Mouse (Mus musculus): Measurements from ENCODE around the gene Mvk. TPM values are rescaled to one million over a fixed set of nuclear protein-coding genes. Genes with fewer than 3 reads are reported as not detected.
A peak's percentile ranks its signal among the peaks of the same experiment; 100 is the strongest.

Mvk gene
- polyA plus RNA-seq, 1 experiment from 2014 or later, result 30.4 TPM

DNA sequence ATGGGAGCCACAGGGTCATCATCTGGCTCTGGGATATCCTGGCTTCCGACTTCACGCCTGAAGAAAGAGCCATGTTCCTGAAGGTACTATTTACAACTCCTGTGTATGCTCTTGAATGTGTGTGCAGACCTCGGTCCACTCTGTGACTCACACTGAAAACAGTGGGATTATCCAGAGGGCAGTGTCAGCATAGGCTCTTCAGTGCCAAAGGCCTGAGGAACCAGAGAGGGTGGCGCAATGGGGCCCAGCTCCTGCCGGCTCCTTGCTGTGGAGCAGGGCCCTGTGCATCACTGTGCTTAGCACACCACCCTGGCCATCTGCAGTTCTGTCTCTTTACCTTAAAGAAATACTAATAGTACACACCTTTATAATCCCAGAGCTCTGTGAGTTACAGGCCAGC, 28.5 kb upstream of the Mvk start:
- no peaks in the 10 kb centered on the region for H3K27me3 ChIP-seq (ENCODE audit: control insufficient read depth, insufficient read depth, low read length)
- no peak overlapping the region for H3K4me2 ChIP-seq
- peaks cover 62% of the 10 kb centered on the region for H3K36me3 ChIP-seq (ENCODE audit: control insufficient read depth, insufficient read depth, low read length)
- 94% methylated on average over 5 of the region's 5 CpGs for WGBS (ENCODE audit: insufficient replicate concordance)
- H3K4me3 ChIP-seq (ENCODE audit: low read depth, low read length), result no peak overlapping the region
- peaks cover 20% of the 10 kb centered on the region for H3K4me1 ChIP-seq (ENCODE audit: control insufficient read depth, insufficient read depth, low read length)
- no peak for ATAC-seq (replicated peaks; ENCODE audit: insufficient number of reproducible peaks, low FRiP score, low TSS enrichment)
- no peaks in the 10 kb centered on the region for H3K9me3 ChIP-seq (replicated peaks; ENCODE audit: control insufficient read depth, low read length)
- no peak overlapping the region for H3K9ac ChIP-seq (ENCODE audit: low read depth, low read length)
- no peak overlapping the region for H3K27ac ChIP-seq (ENCODE audit: low read depth, low read length)

DNA sequence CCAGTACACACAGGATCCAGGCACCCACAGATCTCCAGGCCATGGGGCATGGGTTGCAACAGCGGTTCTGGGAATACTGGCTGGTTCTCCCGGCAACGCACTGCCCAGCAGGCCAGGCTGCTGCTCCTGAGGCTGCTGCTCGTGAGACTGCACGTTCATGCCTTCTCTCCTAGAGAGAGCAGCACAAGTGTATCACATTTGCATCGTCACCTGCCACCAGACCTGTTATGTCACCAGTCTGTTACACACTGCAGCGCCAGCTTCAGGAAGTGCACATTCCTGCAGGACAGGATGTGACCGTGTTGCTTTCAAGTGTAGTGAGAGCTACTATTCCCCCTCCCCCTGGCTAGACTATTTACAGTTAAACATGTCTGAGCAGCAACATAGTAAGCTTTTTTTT, 27.2 kb upstream of the Mvk start:
- peaks cover 57% of the 10 kb centered on the region for H3K36me3 ChIP-seq (ENCODE audit: control insufficient read depth, insufficient read depth, low read length)
- H3K9ac ChIP-seq (ENCODE audit: low read depth, low read length), result no peak overlapping the region
- H3K4me1 ChIP-seq (ENCODE audit: control insufficient read depth, insufficient read depth, low read length), result peaks cover 20% of the 10 kb centered on the region
- WGBS (ENCODE audit: insufficient replicate concordance), result 74% methylated on average over 8 of the region's 8 CpGs
- no peak overlapping the region for H3K4me2 ChIP-seq
- no peaks in the 10 kb centered on the region for H3K9me3 ChIP-seq (replicated peaks; ENCODE audit: control insufficient read depth, low read length)
- ATAC-seq (replicated peaks; ENCODE audit: insufficient number of reproducible peaks, low FRiP score, low TSS enrichment), result no peak
- H3K4me3 ChIP-seq (ENCODE audit: low read depth, low read length), result no peak overlapping the region
- H3K27ac ChIP-seq (ENCODE audit: low read depth, low read length), result peak overlapping the region; percentile 22; the same call in 1 of the 2 replicates
- H3K27me3 ChIP-seq (ENCODE audit: control insufficient read depth, insufficient read depth, low read length), result no peaks in the 10 kb centered on the region

DNA sequence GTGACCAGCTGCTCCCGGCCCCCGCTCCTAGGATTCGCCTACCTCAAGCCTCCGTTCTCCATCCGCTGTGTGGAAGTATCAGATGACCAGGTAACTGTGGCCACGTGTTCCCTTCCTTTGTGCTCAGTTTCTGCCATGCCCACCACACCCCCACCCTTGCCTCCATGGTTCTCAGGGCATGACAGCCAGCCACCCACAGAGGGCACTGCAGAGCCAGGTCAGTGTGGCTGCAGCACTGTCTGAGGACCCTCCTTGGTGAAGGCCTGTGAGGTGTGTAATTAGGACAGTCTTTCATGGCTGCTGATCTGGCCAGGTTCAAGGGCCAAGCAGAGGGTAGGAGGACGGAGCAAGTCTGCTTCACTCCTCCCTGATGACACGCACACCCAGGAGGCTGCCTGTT, 25.5 kb upstream of the Mvk start:
- Histone ChIP-seq H3K9me3 (replicated peaks; ENCODE audit: control insufficient read depth, low read length) (no peaks in the 10 kb centered on the region), H3K4me2 (no peak overlapping the region), H3K36me3 (ENCODE audit: control insufficient read depth, insufficient read depth, low read length) (peaks cover 51% of the 10 kb centered on the region), H3K4me1 (ENCODE audit: control insufficient read depth, insufficient read depth, low read length) (peaks cover 13% of the 10 kb centered on the region), H3K9ac (ENCODE audit: low read depth, low read length) (no peak overlapping the region), H3K4me3 (ENCODE audit: low read depth, low read length) (no peak overlapping the region), H3K27me3 (ENCODE audit: control insufficient read depth, insufficient read depth, low read length) (no peaks in the 10 kb centered on the region), H3K27ac (ENCODE audit: low read depth, low read length) (no peak overlapping the region)
- 90% methylated on average over 8 of the region's 8 CpGs for WGBS (ENCODE audit: insufficient replicate concordance)
- ATAC-seq (replicated peaks; ENCODE audit: insufficient number of reproducible peaks, low FRiP score, low TSS enrichment), result no peak

DNA sequence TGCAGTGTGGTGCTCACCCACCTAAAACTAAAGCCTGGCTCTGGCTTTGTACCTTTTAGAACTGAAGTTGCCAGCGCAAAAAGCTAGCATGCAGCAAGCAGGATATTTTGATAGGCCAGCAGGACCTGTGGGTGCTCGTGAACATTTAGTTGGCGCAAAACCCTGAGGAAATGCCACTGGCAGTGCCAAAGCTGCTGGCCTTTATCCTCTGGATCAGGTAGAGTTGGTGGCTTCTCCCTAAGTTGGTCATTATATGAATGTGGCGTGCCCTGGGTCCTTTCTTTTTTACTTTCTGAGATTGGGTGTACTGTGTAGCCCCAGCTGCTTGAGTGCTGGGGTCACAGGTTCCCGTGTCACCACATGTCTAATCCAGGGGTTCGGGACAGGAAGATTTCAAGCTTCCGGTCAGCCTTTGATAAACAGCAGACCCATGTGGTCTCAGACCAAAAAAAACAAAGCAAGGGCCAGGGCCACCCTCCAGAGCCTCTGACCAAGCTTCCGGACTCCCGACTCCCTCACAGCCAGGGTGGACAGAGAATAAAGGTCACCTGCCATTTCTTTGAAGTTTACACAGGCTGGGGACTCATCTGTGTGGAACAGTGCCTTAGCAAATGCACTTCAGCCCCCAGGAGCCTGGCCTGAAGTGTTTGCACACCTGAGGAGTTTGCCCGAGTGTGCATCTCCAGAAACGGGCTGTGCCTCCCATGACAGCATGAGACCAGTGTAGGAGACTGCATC, 22.3 kb upstream of the Mvk start:
- Histone ChIP-seq H3K27me3 (ENCODE audit: control insufficient read depth, insufficient read depth, low read length) (no peaks in the 10 kb centered on the region), H3K36me3 (ENCODE audit: control insufficient read depth, insufficient read depth, low read length) (peaks cover 31% of the 10 kb centered on the region), H3K27ac (ENCODE audit: low read depth, low read length) (no peak overlapping the region), H3K4me2 (no peak overlapping the region), H3K9ac (ENCODE audit: low read depth, low read length) (0 out of 2 replicates have a peak overlapping the region, but pooled peaks have one; percentile 28), H3K4me3 (ENCODE audit: low read depth, low read length) (no peak overlapping the region), H3K4me1 (ENCODE audit: control insufficient read depth, insufficient read depth, low read length) (peaks cover 8% of the 10 kb centered on the region), H3K9me3 (replicated peaks; ENCODE audit: control insufficient read depth, low read length) (no peaks in the 10 kb centered on the region)
- 60% methylated on average over 11 of the region's 11 CpGs for WGBS (ENCODE audit: insufficient replicate concordance)
- ATAC-seq (replicated peaks; ENCODE audit: insufficient number of reproducible peaks, low FRiP score, low TSS enrichment), result 0 out of 2 replicates have a peak, but pooled peaks have one; percentile 32

- H3K27me3 ChIP-seq (ENCODE audit: control insufficient read depth, insufficient read depth, low read length), result no peaks in the 10 kb centered on the region
- H3K27ac ChIP-seq (ENCODE audit: low read depth, low read length), result 0 out of 2 replicates have a peak overlapping the region, but pooled peaks have one; percentile 1
- no peak overlapping the region for H3K9ac ChIP-seq (ENCODE audit: low read depth, low read length)
- H3K9me3 ChIP-seq (replicated peaks; ENCODE audit: control insufficient read depth, low read length), result no peaks in the 10 kb centered on the region
- peaks cover 23% of the 10 kb centered on the region for H3K36me3 ChIP-seq (ENCODE audit: control insufficient read depth, insufficient read depth, low read length)
- peaks cover 8% of the 10 kb centered on the region for H3K4me1 ChIP-seq (ENCODE audit: control insufficient read depth, insufficient read depth, low read length)
- 33% methylated on average over 5 of the region's 5 CpGs for WGBS (ENCODE audit: insufficient replicate concordance)
- H3K4me2 ChIP-seq, result no peak overlapping the region
- no peak overlapping the region for H3K4me3 ChIP-seq (ENCODE audit: low read depth, low read length)
- no peak for ATAC-seq (replicated peaks; ENCODE audit: insufficient number of reproducible peaks, low FRiP score, low TSS enrichment)
Observed at GRCm38 (mm10) chr5:114422591-114422990, 21.5 kb upstream of the Mvk start.

DNA sequence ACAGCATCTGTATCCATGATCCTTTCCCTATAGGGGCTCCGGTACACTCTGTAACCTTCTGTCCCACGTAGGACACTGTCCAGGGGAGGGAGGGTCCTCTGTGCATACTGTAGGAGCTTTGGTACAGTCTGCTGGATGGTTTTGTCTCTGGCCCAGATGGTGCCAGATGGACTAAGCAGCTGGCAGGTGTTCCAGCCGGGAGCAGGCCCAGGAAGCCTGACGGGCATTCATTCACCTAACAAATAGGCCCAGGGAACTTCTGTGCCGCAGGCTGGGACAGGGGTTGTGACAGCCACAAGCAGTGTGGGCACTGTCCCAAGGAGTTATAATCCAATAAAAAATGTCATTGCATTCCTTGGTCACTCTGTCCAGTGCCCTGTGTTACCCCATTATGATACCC, 20.1 kb upstream of the Mvk start:
- peaks cover 8% of the 10 kb centered on the region for H3K4me1 ChIP-seq (ENCODE audit: control insufficient read depth, insufficient read depth, low read length)
- no peaks in the 10 kb centered on the region for H3K27me3 ChIP-seq (ENCODE audit: control insufficient read depth, insufficient read depth, low read length)
- no peak overlapping the region for H3K27ac ChIP-seq (ENCODE audit: low read depth, low read length)
- no peak overlapping the region for H3K4me3 ChIP-seq (ENCODE audit: low read depth, low read length)
- H3K9me3 ChIP-seq (replicated peaks; ENCODE audit: control insufficient read depth, low read length), result no peaks in the 10 kb centered on the region
- WGBS (ENCODE audit: insufficient replicate concordance), result 80% methylated on average over 5 of the region's 5 CpGs
- no peak overlapping the region for H3K4me2 ChIP-seq
- no peak overlapping the region for H3K9ac ChIP-seq (ENCODE audit: low read depth, low read length)
- ATAC-seq (replicated peaks; ENCODE audit: insufficient number of reproducible peaks, low FRiP score, low TSS enrichment), result no peak
- H3K36me3 ChIP-seq (ENCODE audit: control insufficient read depth, insufficient read depth, low read length), result peaks cover 18% of the 10 kb centered on the region

DNA sequence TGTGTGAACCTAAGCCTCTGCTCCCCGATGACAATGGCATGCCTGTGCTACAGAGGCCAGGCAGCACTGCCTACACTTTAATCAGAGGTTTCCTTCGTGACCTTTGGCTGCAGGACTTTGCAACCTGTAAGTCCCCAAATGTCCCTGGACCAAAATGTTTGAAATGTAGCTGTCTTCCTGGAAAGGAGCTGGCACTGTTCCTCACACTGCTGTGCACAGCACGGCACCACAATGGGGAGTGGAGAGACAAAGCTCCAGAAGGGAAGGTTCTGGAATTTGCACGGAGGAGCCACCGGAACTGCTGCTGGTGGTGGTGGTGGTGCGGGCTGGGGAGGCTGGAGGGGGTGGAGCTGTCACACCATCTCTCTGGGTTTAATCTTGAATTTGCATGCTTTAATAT, 17.3 kb upstream of the Mvk start:
- Histone ChIP-seq H3K27me3 (ENCODE audit: control insufficient read depth, insufficient read depth, low read length) (no peaks in the 10 kb centered on the region), H3K9ac (ENCODE audit: low read depth, low read length) (no peak overlapping the region), H3K4me3 (ENCODE audit: low read depth, low read length) (no peak overlapping the region), H3K4me2 (no peak overlapping the region), H3K4me1 (ENCODE audit: control insufficient read depth, insufficient read depth, low read length) (peaks cover 8% of the 10 kb centered on the region), H3K36me3 (ENCODE audit: control insufficient read depth, insufficient read depth, low read length) (no peaks in the 10 kb centered on the region), H3K9me3 (replicated peaks; ENCODE audit: control insufficient read depth, low read length) (no peaks in the 10 kb centered on the region), H3K27ac (ENCODE audit: low read depth, low read length) (no peak overlapping the region)
- no peak for ATAC-seq (replicated peaks; ENCODE audit: insufficient number of reproducible peaks, low FRiP score, low TSS enrichment)
- WGBS (ENCODE audit: insufficient replicate concordance), result 77% methylated on average over 6 of the region's 6 CpGs

DNA sequence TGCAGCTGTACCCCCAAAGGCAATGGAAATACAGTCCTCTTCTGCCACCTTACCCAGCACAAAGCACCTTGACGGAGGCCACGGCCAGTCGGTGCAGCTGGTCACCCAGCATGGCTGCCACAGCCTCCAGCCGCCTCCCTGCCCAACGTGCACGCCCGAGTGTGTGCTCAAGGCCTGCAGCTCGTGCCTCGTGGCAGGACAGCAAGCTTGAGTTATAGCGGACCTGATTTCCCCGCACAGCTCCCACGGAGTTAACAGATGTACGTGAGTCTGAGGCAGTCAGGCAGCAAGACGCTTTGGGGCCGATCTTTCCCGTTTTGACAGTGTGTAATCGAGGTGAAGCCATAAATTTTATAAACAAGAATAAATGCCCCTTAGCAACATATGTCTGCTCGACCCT, 15.4 kb upstream of the Mvk start:
- Histone ChIP-seq H3K27ac (ENCODE audit: low read depth, low read length) (no peak overlapping the region), H3K27me3 (ENCODE audit: control insufficient read depth, insufficient read depth, low read length) (no peaks in the 10 kb centered on the region), H3K36me3 (ENCODE audit: control insufficient read depth, insufficient read depth, low read length) (no peaks in the 10 kb centered on the region), H3K9me3 (replicated peaks; ENCODE audit: control insufficient read depth, low read length) (no peaks in the 10 kb centered on the region), H3K9ac (ENCODE audit: low read depth, low read length) (no peak overlapping the region), H3K4me1 (ENCODE audit: control insufficient read depth, insufficient read depth, low read length) (no peaks in the 10 kb centered on the region), H3K4me3 (ENCODE audit: low read depth, low read length) (no peak overlapping the region), H3K4me2 (no peak overlapping the region)
- WGBS (ENCODE audit: insufficient replicate concordance), result 73% methylated on average over 18 of the region's 18 CpGs
- ATAC-seq (replicated peaks; ENCODE audit: insufficient number of reproducible peaks, low FRiP score, low TSS enrichment), result no peak

- Histone ChIP-seq H3K4me3 (ENCODE audit: low read depth, low read length) (no peak overlapping the region), H3K9ac (ENCODE audit: low read depth, low read length) (no peak overlapping the region), H3K4me1 (ENCODE audit: control insufficient read depth, insufficient read depth, low read length) (no peaks in the 10 kb centered on the region), H3K27ac (ENCODE audit: low read depth, low read length) (no peak overlapping the region), H3K36me3 (ENCODE audit: control insufficient read depth, insufficient read depth, low read length) (no peaks in the 10 kb centered on the region), H3K4me2 (no peak overlapping the region), H3K9me3 (replicated peaks; ENCODE audit: control insufficient read depth, low read length) (no peaks in the 10 kb centered on the region), H3K27me3 (ENCODE audit: control insufficient read depth, insufficient read depth, low read length) (no peaks in the 10 kb centered on the region)
- 81% methylated on average over 7 of the region's 7 CpGs for WGBS (ENCODE audit: insufficient replicate concordance)
- no peak for ATAC-seq (replicated peaks; ENCODE audit: insufficient number of reproducible peaks, low FRiP score, low TSS enrichment)
Observed at GRCm38 (mm10) chr5:114429781-114430180, 14.3 kb upstream of the Mvk start.
